Mouse (Mus musculus) C2C12 (cell line): ENCODE measurements around the gene Dydc1. TPM values are rescaled to one million over a fixed set of nuclear protein-coding genes. Genes with fewer than 3 reads are reported as not detected.

Source experiments
- H3K27me3 ChIP-seq: one replicate; pipeline ENCODE4 v1.6.1; 2011; ENCODE audit not compliant: control insufficient read depth, insufficient read depth, insufficient read length
- H3K36me3 ChIP-seq: one replicate; pipeline ENCODE4 v1.6.1; 2011; ENCODE audit not compliant: control insufficient read depth, insufficient read depth
- H3K4me3 ChIP-seq: one replicate; pipeline ENCODE4 v1.5.1; 2011; ENCODE audit warnings: mild to moderate bottlenecking, control low read depth; ENCODE audit not compliant: poor library complexity, insufficient read depth, severe bottlenecking
- H3K79me2 ChIP-seq: one replicate; pipeline ENCODE4 v1.6.1; 2011; ENCODE audit not compliant: control insufficient read depth, insufficient read depth
- H3K79me3 ChIP-seq: one replicate; pipeline ENCODE4 v1.6.1; 2011; ENCODE audit warnings: low read depth, control low read depth
- H3ac ChIP-seq: one replicate; pipeline ENCODE3; 2011; ENCODE audit warnings: low read depth; ENCODE audit not compliant: control insufficient read depth, insufficient read length
- CEBPB ChIP-seq: IDR thresholded peaks from one replicate; pipeline ENCODE4 v1.6.1; 2011; ENCODE audit warnings: low read depth, mild to moderate bottlenecking, control low read depth, moderate library complexity
- CTCF ChIP-seq: IDR thresholded peaks from one replicate; pipeline ENCODE4 v1.5.1; 2011; ENCODE audit not compliant: control insufficient read depth, insufficient read depth, insufficient read length
- FOSL1 ChIP-seq: IDR thresholded peaks from one replicate; pipeline ENCODE4 v1.8.0; 2011; ENCODE audit warnings: mild to moderate bottlenecking, low read length; ENCODE audit not compliant: poor library complexity, insufficient read depth, severe bottlenecking
- MAX ChIP-seq: IDR thresholded peaks from one replicate; pipeline ENCODE4 v1.6.1; 2011; ENCODE audit warnings: mild to moderate bottlenecking, control low read depth
- MYOD1 ChIP-seq: IDR thresholded peaks from one replicate; pipeline ENCODE4 v1.6.1; 2011; ENCODE audit warnings: low read depth; ENCODE audit not compliant: control insufficient read depth, insufficient read length
- MYOG ChIP-seq: IDR thresholded peaks from one replicate; pipeline ENCODE4 v1.6.1; 2011; ENCODE audit not compliant: control insufficient read depth, insufficient read length; ENCODE audit errors: extremely low read depth
- USF1 ChIP-seq: IDR thresholded peaks from one replicate; pipeline ENCODE4 v1.6.1; 2011; ENCODE audit warnings: low read depth, mild to moderate bottlenecking, control low read depth, moderate library complexity
- polyA plus RNA-seq: library from polyadenylated mRNA; unstranded; fragments of >200 nt; fragmentation: generic; extraction: Trizol; gene quantifications from one replicate; pipeline ENCODE4 v1.2.1, GENCODE M21; 2012; ENCODE audit warnings: missing spikeins

Gene Dydc1
- polyA plus RNA-seq, 1 experiment = not detected

- Histone ChIP-seq H3K27me3 (no peaks in the 10 kb centered on the region), H3K79me3 (no peaks in the 10 kb centered on the region), H3K4me3 (no peak overlapping the region), H3K36me3 (no peaks in the 10 kb centered on the region), H3K79me2 (no peaks in the 10 kb centered on the region), H3ac (no peak overlapping the region)
- TF ChIP-seq USF1 = no peak
- no peak for TF ChIP-seq MYOG
Measured at GRCm38 (mm10) chr14:41124683-41125082, 52.0 kb downstream of the Dydc1 start.

- Histone ChIP-seq H3K27me3 (no peaks in the 10 kb centered on the region), H3K79me3 (no peaks in the 10 kb centered on the region)
Measured at GRCm38 (mm10) chr14:41127997-41128396, 55.3 kb downstream of the Dydc1 start.

GRCm38 (mm10) chr14:41131540-41131939 is 58.8 kb downstream of the Dydc1 start, which contains the start of gene Sftpa1:
Gene Sftpa1 (plus strand): TSS chr14:41131782.
- H3K27me3 ChIP-seq = no peaks in the 10 kb centered on the region

More at GRCm38 (mm10) chr14:41127997-41128396, 55.3 kb downstream of the Dydc1 start:
- TF ChIP-seq MYOG (no peak), USF1 (no peak)
- H3K79me2 ChIP-seq = no peaks in the 10 kb centered on the region
- no peak overlapping the region for H3K4me3 ChIP-seq
- no peaks in the 10 kb centered on the region for H3K36me3 ChIP-seq
- H3ac ChIP-seq = no peak overlapping the region

GRCm38 (mm10) chr14:41137006-41137405 is 64.3 kb downstream of the Dydc1 start:
- no peak overlapping the region for H3ac ChIP-seq
- no peaks in the 10 kb centered on the region for H3K36me3 ChIP-seq
- H3K79me3 ChIP-seq = no peaks in the 10 kb centered on the region
- H3K4me3 ChIP-seq = no peak overlapping the region
- H3K27me3 ChIP-seq = no peaks in the 10 kb centered on the region
- TF ChIP-seq CTCF = no peak
- TF ChIP-seq USF1 = no peak
- no peak for TF ChIP-seq FOSL1
- no peak for TF ChIP-seq CEBPB
- no peak for TF ChIP-seq MAX
- no peaks in the 10 kb centered on the region for H3K79me2 ChIP-seq

More at GRCm38 (mm10) chr14:41131540-41131939, 58.8 kb downstream of the Dydc1 start, which contains the start of gene Sftpa1:
- Histone ChIP-seq H3ac (no peak within 1 kb of the TSS), H3K79me2 (no peaks in the 10 kb centered on the region), H3K4me3 (no peak within 1 kb of the TSS), H3K36me3 (no peaks in the 10 kb centered on the region), H3K79me3 (no peaks in the 10 kb centered on the region)
- no peak for TF ChIP-seq CTCF
- no peak for TF ChIP-seq CEBPB
- no peak for TF ChIP-seq FOSL1
- no peak for TF ChIP-seq MYOG
- no peak for TF ChIP-seq USF1
- TF ChIP-seq MAX = no peak
- no peak for TF ChIP-seq MYOD1

GRCm38 (mm10) chr14:41140686-41141085 is 68.0 kb downstream of the Dydc1 start:
- TF ChIP-seq CTCF (no peak), CEBPB (no peak), FOSL1 (no peak), MYOG (no peak), MYOD1 (no peak)
- H3K27me3 ChIP-seq = no peaks in the 10 kb centered on the region
- no peaks in the 10 kb centered on the region for H3K36me3 ChIP-seq
- H3ac ChIP-seq = no peak overlapping the region
- no peak overlapping the region for H3K4me3 ChIP-seq
- no peaks in the 10 kb centered on the region for H3K79me2 ChIP-seq
- no peaks in the 10 kb centered on the region for H3K79me3 ChIP-seq

Other genes with a start within 250 kb of the Dydc1 start
- 0.09 TPM for gene Sh2d4b, start 179.6 kb upstream of the Dydc1 start, polyA plus RNA-seq
- 41.5 TPM for gene Tspan14, start 106.1 kb upstream of the Dydc1 start, polyA plus RNA-seq
- 3.2 TPM for gene Fam213a, start 59.1 kb upstream of the Dydc1 start, polyA plus RNA-seq
- gene Dydc2, start 3.7 kb upstream of the Dydc1 start, polyA plus RNA-seq = 0.07 TPM
- not detected for gene Mat1a, start 32.1 kb downstream of the Dydc1 start, polyA plus RNA-seq
- gene Sftpa1, start 58.9 kb downstream of the Dydc1 start, polyA plus RNA-seq = not detected
- not detected for gene Mbl1, start 78.5 kb downstream of the Dydc1 start, polyA plus RNA-seq
- gene Sftpd, start 112.2 kb downstream of the Dydc1 start, polyA plus RNA-seq = not detected
- gene Gm2832, start 205.9 kb downstream of the Dydc1 start, polyA plus RNA-seq = not detected